Mouse (Mus musculus): ENCODE data around the gene Sec24d.
"Not testable (repeated sequence)": the region's sequence is repeated elsewhere in the genome, so short reads cannot be mapped to it uniquely, and the experiment has no call there.

Gene Sec24d

DNA sequence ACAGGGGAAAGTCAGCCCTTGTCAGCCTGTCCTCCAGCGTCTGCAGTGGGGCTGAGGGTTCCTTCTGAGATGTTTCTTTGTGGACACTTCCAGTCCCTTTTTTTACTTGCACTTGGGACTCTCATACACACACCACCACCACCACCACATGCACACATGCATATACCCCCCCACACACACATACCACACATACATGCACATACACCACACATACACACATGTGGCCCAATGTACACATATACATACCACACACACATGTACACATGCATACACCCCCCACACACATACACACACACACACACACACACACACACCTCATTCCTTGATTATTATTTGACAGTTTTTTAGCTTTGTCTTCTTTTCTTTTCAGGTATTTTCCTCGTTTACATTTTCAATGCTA is 73.8 kb downstream of the Sec24d start:
- DNase-seq = no peak

DNA sequence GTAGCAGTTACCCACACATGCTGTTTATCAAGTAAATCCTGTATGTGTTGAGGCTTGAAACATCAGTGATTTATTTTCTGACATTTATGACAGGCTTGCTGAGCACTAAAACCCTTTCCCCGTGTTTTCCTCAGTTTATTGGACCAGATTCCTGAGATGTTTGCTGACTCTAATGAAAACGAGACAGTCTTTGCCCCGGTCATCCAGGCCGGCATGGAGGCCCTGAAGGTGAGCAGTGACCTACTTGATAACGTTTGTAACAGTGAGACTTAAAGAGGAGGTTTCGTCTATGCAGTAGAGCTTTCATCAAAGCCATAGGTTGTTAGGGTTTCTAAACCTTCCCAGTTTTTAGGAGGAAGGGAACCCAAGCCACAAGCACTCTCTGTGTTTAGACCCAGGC is 76.4 kb downstream of the Sec24d start:
- DNase-seq = no peak

DNA sequence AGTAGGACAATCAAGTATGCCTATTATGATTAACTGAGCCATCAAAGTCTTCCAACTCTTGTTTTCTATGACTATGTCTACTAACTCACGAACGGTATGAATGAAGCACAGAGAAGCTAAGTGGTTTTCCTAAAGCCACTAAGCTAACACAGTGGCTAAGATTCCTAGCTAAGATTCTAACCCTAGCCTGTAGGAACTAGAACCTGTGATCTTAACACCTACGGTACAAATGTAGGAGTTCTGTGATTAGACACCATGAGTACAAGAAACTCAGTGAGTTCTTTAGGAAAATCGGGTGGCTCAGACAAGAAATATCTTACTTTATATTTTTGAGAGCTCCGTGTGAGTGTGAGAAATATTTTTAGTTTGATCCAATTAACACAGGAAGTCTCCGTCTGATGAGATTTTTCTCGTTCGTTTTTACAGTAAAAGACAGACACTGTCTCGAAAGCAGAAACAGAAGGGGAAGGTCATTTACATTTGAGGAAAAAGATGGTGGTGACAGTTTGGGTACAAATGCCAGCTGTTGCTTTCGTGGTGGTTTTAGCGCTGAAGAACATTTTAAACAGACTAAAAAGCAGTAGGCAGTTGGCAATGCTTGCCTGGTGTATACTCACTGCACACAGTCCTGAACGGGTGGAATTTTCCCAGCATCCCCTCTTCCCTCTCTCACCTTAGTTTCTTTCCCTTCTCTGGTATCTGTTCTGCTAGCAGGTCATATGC is 81.0 kb downstream of the Sec24d start:
- no peak for DNase-seq

DNA sequence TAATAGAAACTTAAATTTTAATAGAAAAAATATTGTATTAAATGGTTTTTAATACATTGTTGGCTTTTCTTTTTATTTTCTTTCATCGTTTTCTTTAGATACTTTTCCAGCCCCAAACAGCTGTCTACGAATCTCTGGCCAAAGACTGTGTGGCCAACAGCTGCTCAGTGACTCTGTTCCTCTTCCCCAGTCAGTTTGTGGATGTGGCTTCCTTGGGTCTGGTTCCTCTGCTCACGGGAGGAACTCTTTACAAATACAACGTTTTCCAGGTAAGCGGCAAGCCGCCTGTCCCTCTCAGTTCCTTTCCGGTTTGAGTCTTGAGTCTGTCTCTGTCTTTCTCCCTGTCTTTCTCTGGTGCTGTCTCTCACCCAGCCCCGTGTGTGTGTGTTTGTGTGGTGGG is 83.3 kb downstream of the Sec24d start:
- no peak for DNase-seq

DNA sequence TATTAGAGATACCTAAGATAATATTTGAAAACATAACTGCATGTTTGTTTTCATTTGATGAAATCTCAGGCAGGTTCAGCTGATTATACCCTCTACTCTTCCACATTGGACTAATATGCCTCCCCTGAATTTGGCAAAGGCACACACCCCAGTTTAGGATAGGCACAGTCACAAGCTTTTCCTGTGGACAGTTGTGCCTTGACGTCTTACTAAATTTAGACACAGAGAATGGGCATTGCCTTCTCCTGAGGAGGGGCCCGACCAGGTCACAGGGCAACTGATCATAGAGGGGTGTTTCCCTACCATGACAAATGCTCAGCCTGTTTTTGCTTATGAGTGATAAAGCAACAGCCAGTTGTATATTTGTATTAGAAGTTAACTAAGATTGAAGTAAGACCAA is 84.3 kb downstream of the Sec24d start:
- DNase-seq = no peak

DNA sequence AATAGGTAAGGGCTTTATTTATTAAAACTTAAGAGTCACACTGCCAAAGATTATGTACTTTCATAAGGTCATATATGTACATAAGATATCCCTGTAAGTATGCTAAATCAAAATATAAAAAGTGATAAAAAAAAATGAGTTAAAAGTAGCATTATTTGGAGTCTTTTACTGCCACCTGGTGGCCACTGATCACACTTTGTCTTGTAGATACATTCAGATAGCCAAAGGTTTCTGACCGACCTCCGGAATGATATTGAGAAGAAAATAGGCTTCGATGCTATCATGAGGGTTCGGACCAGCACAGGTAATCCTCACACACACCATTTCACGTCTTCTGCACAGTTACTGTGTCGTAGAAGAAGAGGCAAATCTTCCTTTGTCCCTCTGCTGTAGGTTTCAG is 85.9 kb downstream of the Sec24d start:
- DNase-seq = peak in 1 of 2 experiments; percentile 71

DNA sequence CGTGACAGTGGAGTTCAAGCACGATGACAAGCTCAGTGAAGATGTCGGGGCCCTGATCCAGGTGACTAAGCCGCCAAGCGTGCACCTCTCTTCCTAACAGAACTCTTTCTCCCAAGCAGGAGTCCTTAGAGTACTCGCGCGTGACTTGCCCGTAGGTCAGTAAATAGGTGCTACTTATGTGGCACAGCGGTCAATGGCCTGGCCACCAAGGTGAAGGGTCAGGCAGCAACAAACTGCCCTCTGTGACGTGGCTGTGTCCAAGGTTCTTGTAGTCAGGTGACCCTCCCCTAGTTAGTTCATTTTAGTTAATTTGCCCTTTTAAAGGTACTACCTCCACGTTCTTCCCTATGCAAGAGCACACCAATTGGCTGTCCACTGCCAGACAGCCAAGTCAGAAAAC is 86.4 kb downstream of the Sec24d start:
- DNase-seq = no peak

DNA sequence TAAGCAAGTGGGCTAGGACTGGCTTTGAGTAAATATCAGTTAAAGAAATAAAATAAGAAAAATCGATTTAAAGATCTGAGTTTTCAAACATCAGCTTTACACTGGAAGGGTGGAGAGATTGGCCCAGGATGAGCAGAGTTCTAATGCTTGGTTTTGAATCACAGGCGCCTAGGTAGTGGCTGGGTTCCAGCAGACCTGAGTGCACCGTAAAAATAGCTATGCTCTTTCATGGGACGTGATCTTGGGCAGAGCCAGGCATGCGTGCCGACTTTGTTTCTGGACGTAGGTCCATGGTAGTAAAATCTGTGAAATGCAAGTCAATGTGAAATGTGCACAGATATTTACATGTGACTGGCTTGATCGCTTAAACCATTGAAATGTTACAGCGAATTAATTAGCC is 87.1 kb downstream of the Sec24d start:
- no peak for DNase-seq

DNA sequence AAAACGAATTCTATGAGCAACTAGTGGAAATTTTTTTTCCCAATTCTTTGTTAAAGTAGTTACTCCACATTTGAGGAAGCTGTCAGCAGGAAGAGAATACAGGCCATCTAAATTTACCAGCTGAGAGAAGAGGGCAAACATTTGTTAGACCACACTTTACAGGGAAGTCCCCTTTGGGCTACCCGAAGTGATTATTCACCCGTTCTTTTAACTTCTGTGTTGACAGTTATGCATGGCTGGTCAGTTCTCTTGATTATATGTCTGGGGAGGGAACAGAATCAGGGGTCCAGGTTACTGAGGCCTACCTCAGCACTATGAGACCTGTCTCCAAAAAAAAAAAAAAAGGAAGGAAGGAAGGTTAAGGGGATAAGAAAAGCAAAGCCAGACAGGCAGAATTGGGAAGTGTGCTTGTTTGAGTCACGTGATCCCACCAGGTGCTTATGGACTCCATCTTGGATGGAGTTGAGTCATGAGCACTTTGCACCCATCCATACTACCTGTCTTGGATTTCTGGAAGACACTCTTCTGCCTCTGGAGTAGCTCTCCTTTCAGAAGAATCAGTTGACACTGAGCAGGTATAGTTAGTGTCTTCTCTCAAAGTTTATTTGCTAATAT is 89.2 kb downstream of the Sec24d start:
- no peak for DNase-seq

DNA sequence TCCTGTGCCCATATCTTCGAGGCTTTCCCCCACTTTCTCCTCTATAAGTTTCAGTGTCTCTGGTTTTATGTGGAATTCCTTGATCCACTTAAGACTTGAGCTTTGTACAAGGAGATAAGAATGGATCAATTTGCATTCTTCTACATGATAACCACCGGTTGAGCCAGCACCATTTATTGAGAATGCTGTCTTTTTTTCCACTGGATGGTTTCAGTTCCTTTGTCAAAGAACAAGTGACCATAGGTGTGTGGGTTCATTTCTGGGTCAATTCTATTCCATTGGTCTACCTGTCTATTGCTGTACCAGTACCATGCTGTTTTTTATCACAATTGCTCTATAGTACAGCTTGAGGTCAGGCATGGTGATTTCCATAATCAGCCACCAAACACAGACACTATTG is 99.6 kb downstream of the Sec24d start:
- DNase-seq = not testable (repeated sequence)

DNA sequence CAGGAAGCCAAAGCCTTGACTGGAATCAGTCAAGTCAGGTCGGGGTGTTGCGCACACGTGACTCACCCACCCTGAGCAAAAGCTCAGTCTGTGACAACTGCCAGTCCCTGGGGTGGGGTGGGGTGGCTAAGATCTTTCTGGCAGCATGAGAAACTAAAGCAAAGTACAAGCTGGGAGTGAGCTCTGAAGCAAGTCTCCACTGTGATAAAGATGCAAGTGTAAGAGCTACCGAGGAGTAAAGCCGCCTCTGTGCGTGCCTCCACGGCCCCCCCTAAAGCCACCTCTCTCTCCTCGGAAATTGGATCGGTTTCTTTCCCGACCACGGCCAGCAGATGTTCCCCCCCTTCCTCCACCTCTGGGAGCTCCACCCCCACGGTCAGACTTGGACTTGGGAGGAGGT is 101.9 kb downstream of the Sec24d start:
- no peak for DNase-seq

DNA sequence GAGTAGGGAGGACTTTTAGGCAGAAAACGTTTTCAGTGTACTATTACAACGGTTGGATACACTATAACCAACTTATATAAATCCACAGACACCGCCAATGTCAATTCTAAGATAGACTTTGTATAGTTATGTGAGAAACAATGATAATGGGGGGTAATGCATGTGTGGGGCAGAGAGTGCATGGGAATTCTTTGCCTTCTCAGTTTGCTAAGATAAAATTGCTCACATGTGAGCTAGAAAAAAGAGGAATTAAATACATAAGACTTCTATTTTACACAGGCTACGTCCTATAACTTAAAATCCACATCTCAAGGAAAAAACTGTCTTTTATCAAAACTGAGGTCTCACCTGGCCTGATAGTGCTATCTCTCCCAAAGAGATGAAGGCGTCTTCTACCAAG is 103.7 kb downstream of the Sec24d start:
- DNase-seq = no peak

DNA sequence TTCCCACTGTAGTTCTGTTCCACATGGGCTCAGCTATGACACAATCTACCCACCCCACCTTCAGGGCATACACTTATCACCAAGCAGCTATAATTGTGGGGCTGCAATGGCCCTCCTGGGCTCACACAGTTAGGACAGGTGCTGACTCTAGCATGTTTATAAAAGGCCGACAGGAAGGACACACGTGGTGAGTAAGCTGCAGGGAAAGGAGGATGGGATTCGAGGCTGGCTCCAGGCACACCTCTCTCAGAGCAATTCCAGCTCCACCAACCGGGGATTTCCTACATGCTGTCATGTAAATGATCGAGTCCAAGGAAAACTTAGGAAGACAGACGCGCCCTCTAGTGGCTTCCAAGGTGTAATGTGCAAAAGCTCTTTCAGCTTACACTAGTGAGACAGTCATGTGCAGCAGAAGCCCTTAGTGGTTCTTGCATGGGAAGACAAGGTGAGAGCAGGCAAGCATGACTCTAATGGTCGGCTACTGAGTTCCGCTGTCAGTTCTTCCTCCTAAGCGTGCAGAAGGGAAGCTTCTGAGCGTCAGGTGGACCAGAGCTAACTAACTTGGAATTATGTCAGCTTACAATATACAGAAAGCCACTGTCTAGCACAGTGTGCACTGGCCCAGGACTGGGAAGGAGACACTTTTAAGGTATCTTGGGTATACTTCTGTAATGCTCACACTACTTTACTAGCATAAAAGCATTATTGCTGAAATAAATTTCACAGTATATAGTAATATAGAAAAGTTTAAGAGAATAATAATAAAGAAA is 104.7 kb downstream of the Sec24d start:
- peak; percentile 72 to 76 for DNase-seq

DNA sequence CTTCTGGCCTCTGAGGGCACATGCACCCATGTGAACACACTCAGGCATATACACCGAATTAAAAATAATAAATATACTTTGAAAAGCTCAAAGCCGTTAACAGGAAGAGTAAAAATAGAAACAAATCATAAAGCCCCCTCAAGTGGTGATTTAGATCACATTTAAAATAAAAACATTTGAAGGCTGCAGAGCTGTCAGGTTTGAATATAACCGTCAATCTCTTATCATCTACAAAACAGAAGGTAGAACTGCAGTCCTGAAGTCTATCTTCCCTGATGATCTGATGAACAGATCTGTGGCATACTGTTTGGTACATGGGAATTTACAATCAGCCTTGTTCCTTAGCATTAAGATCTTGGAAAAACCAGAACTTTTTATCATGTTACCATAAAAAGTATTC is 109.3 kb downstream of the Sec24d start:
- DNase-seq = no peak

DNA sequence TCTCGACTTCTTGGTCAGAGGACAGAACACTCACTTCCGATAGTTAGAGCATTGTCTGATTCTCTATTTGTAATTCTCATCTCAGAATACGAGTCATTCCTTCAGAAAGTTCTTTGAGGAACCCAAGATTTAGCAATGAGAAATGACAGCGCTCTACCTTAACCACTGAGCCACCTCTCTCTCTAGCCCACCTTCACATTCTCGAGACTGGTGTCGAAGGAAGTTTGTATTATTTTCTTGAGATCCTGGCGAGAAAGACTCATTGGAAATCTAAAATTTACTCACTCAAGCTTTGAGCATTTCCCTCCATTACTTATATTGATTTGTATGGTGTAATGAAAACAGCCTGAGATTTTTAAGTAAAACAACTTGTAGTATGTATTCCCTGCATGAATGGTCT is 117.2 kb downstream of the Sec24d start:
- DNase-seq = no peak

DNA sequence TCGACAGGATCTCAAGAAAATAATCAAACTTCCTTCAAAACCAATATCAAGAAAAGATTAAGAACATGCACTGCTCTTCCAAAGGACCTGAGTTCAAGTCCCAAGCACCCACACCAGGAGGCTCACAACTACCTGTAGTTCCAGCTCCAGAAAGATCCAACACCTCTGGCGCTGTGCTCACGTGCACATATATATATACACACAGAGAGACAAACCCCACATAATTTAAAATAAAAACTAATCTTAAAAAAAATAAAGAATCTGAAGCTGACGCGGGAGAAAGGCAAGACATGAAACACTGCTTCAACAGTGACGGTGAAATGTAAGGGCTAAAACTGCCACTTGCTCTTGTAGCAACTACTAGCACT is 117.8 kb downstream of the Sec24d start:
- no peak for DNase-seq

DNA sequence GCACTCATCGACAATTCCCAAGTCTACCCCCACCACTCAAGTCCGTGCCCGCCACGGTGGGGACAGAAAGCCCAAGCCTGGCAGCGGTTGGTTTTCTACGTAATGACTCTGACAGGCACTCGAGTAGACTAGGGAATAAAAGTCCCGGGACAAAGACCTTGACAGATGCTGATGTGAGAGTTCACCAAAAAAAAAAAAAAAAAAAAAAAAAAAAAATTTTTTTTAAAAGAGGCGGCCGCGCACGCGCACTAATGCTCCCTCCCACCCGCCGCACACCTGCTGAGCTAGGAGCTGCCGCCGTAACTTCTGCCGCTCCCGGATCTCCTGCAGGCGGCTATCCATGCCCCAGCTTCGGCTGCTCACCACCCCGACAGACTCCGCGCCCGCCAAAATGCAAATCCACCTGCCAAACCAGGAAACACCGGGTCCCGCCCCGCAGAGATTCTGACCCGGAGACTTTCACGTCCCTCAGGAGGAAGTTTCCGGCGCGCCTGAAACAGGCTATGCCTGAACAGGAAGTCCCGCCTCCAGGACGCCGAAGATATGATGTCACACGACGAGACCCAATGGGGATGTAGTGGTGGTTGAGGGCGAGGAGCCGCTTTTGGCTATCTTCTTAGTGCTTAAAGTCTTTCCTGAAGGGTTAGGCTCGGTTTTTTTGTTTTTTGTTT is 118.4 kb downstream of the Sec24d start, which contains the start of gene Mettl14:
Gene Mettl14, minus strand, starts transcription at position 623 of the 671 bp plus-strand sequence.
- DNase-seq = peak; percentile 98 to 99

DNA sequence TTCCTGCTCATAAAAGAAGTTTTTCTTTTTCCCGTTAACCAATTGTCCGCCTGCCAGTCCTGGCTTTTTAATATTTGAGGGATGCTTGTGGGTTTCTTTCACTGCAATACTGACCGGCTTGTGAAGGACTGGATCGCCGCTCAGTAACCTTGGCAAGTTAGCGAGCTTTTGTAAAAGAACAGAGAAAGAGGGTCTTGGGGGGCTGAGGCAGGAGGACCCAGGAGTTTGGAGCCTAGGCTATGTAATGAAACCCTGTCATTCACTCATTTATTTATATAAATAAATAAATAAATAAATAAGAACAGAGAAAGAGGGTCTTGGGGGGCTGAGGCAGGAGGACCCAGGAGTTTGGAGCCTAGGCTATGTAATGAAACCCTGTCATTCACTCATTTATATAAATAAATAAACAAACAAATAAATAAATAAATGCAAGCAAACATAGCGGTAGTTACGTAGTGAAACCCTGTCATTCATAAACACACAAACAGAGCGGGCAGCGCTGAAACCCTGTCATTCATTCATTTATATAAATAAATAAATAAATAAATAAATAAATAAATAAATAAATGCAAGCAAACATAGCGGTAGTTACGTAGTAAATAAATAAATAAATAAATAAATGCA is 119.0 kb downstream of the Sec24d start:
- peak in 1 of 2 experiments; percentile 5 for DNase-seq

DNA sequence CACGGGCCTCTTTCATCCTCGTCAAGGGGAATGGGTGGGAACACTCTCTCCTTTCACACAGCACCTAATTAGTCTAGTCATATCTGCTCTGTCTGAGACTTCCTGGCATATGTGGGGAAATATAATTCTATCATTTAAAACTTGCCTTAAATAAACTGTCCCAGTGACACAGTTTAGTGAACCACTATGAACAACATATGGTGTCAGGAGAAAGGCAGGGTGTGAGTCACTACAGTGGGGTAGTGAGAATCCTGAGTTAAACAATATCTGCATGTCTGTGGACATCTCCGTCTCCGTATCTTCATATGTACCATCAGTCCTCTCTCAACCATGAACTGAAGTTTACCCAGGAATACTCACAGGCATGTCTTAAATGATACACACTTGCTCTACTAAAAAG is 123.9 kb downstream of the Sec24d start:
- no peak for DNase-seq

DNA sequence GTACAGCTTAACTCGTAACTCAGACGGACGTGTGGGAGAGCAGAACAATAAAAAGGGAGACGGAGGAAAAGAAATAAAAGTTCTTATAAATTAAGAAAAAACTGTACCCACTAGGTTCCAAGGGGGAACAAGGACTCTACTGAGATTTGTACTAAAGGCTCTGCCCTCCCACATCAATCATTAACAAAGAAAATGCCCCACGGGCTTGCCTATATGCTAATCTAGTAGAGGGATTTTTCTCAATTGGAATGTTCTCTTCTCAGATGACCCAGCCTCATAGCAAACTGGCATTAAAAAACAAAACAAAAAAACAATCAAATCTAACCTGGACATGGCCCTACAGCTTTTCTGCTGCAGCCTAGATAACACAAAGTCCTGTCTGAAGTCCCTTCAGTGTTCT is 128.4 kb downstream of the Sec24d start:
- peak; percentile 57 to 69 for DNase-seq

DNA sequence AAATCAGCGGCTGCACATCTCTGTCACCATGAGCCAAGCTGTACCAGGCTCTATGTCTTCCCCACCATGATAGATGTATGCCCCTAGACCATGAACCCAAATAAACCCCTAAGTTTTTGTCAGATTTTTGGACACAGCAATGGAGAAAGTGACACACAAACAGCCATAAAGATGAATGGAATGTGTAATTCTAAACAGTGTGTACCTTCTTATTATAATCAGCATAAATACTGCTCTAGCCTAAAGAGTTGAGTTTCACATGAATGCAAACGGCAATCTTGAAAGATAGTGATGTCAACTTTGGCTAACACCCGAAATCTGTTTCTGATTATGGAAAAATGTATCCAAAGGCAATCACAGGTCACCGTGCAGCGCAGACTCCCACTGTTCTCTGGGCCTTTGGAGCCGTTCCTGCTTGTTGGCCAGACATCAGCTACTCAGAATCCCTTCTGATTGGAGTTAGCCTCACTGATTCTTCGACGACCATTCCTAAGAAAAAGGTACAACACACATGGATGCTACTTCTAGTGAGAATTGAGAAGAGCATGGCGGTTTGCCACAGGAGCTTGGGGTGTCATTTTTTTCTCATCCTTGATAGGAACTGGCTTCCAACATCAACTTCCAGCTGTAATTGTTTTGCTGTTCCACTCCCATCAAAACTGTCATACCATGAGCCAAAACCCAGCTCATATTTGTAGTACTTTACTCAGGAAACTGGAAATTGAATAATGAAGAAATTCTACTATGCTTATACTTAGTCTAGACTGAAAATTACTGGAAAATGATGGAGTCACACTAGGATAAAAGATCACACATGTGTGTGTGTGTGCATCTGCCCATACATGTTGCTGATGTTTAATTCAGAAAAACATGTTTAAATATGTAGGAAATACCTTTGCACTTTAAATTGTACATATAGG is 130.6 kb downstream of the Sec24d start:
- DNase-seq = no peak

DNA sequence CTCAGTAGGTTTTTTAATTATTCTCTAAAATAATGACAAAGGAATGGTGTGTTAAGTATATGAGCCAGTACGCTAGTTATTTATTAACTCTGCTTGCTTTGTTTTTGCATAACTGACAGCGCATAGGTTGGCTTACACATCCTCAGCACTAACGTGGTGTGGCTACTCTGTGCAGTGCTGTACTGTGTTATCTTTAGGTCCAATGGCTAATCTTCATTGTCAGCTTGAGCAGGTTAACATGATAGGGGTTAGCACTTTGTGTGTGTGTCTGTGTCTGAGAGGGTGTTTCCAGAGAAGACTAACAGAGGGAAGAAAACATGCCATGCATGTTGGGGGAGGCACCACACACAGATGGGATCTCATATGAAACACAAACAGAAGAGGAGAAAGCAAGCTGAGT is 137.7 kb downstream of the Sec24d start:
- DNase-seq = no peak

Data from kidney, postnatal 25 days (tissue).